Mouse (Mus musculus) forebrain, embryonic 14.5 days (tissue): ENCODE data around the gene Mtch1. TPM values are rescaled to one million over a fixed set of nuclear protein-coding genes. Genes with fewer than 3 reads are reported as not detected.

Source experiments
- ATAC-seq: fragments of 200-750 bp; cut with Nextera tagmentation; 2 replicates; pipeline ENCODE4 v1.8.0; 2017; ENCODE audit warnings: mild to moderate bottlenecking, moderate library complexity
- DNase-seq: peaks from one replicate; pipeline ENCODE4 v3.0.0-alpha.2; 2015; ENCODE audit warnings: low spot score
- H3K27ac ChIP-seq: fragments of 300-500 bp; sonication (generic); 2 replicates; pipeline ENCODE4 v1.5.1; 2014; ENCODE audit warnings: low read depth, mild to moderate bottlenecking, control low read depth, low read length, moderate library complexity
- H3K27me3 ChIP-seq: fragments of 300-500 bp; sonication (generic); replicated peaks from 2 replicates; pipeline ENCODE4 v1.6.1; 2014; ENCODE audit warnings: low read length, control low read depth, mixed read lengths; ENCODE audit not compliant: control insufficient read depth, insufficient read depth
- H3K36me3 ChIP-seq: fragments of 300-500 bp; sonication (generic); 2 replicates; pipeline ENCODE4 v1.6.1; 2014; ENCODE audit warnings: low read length, control low read depth; ENCODE audit not compliant: control insufficient read depth, insufficient read depth
- H3K4me1 ChIP-seq: fragments of 300-500 bp; sonication (generic); 2 replicates; pipeline ENCODE4 v1.6.1; 2014; ENCODE audit warnings: antibody characterized with exemption, low read length, control low read depth; ENCODE audit not compliant: control insufficient read depth, insufficient read depth
- H3K4me2 ChIP-seq: fragments of 300-500 bp; sonication (generic); 2 replicates; pipeline ENCODE4 v1.6.1; 2014; ENCODE audit warnings: mild to moderate bottlenecking, control low read depth, low read length
- H3K4me3 ChIP-seq: fragments of 300-500 bp; sonication (generic); 2 replicates; pipeline ENCODE4 v1.5.1; 2014; ENCODE audit warnings: low read depth, low read length, control low read depth
- H3K9ac ChIP-seq: fragments of 300-500 bp; sonication (generic); 2 replicates; pipeline ENCODE4 v1.6.1; 2014; ENCODE audit warnings: mild to moderate bottlenecking, low read length, control low read depth, moderate library complexity
- H3K9me3 ChIP-seq: fragments of 300-500 bp; sonication (generic); replicated peaks from 2 replicates; pipeline ENCODE4 v1.6.1; 2016; ENCODE audit warnings: low read length, control low read depth, mixed read lengths; ENCODE audit not compliant: control insufficient read depth
- WGBS: fragments of 180-500 bp; shearing (Covaris S2); extraction: QIAGEN DNeasy Blood & Tissue Kit; methylation state at CpG from one replicate; pipeline ENCODE4 v1.1.7; 2014; 5-methylcytosine and 5-hydroxymethylcytosine counted together
- polyA plus RNA-seq: library from polyadenylated mRNA; unstranded; fragments of >200 nt; fragmentation: Nextera tagmentation; extraction: Ambion mirVana; gene quantifications from 2 replicates; pipeline ENCODE4 v1.2.1, GENCODE M21; 2014

Gene Mtch1
- polyA plus RNA-seq, 1 experiment from 2014 or later: 521 TPM

- H3K27ac ChIP-seq: no peak overlapping the region
- H3K4me1 ChIP-seq: no peaks in the 10 kb centered on the region
- no peak overlapping the region for H3K9ac ChIP-seq
- WGBS: 6% methylated on average over 5 of the region's 5 CpGs
- H3K9me3 ChIP-seq: no peaks in the 10 kb centered on the region
- H3K4me3 ChIP-seq: no peak overlapping the region
- no peaks in the 10 kb centered on the region for H3K27me3 ChIP-seq
- peak; percentile 95 for DNase-seq
- no peak overlapping the region for H3K4me2 ChIP-seq
- ATAC-seq: peak; percentile 80
- H3K36me3 ChIP-seq: no peaks in the 10 kb centered on the region
These were observed 23.4 kb upstream of the Mtch1 start for GRCm38 (mm10) chr17:29370984-29371723.

DNA sequence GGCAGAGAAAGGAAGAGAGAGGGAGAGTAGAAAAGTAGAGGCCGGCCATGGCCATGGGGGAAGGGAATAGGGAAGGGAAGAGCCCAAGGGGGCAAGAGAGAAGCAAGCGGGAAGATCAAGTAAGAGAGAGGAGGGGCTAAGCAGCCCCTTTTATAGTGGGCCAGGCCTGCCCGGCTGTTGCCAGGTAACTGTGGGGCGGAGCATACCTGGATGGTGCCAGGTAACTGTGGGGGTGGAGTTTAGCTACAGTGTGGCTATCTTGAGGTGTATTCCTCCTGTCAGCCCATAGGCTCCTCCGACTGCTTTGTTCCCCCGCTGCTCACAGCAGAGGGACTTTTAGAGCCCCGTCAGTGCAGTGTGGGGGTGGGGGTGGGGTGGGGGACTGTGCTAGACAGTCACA lies 21.0 kb upstream of the Mtch1 start:
- ATAC-seq: no peak
- Histone ChIP-seq H3K9ac (no peak overlapping the region), H3K27me3 (no peaks in the 10 kb centered on the region), H3K36me3 (no peaks in the 10 kb centered on the region), H3K9me3 (no peaks in the 10 kb centered on the region), H3K4me3 (no peak overlapping the region), H3K27ac (no peak overlapping the region), H3K4me1 (no peaks in the 10 kb centered on the region), H3K4me2 (no peak overlapping the region)
- 30% methylated on average over 6 of the region's 7 CpGs for WGBS
- no peak for DNase-seq

DNA sequence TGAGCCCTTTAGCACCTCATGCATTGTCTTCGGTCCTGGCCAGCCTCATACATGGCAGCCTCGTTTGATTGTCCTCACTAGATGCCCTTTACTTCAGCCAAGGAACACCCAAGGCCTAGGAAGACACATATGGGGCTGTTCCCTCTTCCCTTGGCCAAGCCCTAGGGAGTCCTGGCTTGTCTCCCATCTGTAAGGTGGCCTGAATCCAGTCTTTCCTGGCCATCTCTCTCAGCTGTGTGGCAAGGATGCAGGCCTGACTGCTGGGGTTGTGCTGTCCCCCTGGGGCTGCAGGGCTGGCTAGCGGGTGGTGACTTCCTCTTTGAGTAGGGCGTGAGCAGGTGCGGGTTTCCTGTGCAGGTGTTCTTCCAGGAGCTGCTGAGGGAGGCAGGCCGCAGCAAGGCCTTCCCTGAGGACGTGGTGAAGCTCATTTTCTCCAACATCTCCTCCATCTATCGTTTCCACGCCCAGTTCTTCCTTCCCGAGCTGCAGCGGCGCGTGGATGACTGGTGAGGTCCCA lies 17.4 kb upstream of the Mtch1 start:
- Histone ChIP-seq H3K27me3 (no peaks in the 10 kb centered on the region), H3K4me1 (no peaks in the 10 kb centered on the region), H3K9me3 (no peaks in the 10 kb centered on the region), H3K9ac (no peak overlapping the region), H3K36me3 (no peaks in the 10 kb centered on the region), H3K4me2 (no peak overlapping the region), H3K27ac (no peak overlapping the region), H3K4me3 (no peak overlapping the region)
- DNase-seq: no peak
- 92% methylated on average over 13 of the region's 13 CpGs for WGBS
- no peak for ATAC-seq

DNA sequence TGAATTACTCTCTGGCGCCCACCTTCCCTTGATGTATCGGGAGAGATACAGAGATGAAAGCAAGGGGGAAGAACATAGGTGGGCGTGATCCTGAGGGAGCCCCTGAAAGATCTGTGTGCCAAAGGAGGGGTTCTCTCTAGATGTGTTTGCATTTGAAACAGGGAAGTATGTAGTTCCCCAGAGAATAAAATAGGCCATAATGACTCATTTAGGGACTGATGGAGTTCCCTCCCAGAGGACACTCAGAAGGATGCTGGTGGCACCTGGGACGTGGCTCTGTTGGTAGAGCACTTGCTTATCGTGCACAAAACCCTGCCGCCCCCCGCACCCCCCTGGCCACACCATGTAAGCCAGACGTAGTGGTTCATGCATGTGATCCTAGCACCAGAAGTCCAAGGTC lies 15.4 kb upstream of the Mtch1 start:
- Histone ChIP-seq H3K27ac (no peak overlapping the region), H3K9ac (no peak overlapping the region), H3K4me2 (no peak overlapping the region), H3K4me1 (no peaks in the 10 kb centered on the region), H3K36me3 (no peaks in the 10 kb centered on the region), H3K4me3 (no peak overlapping the region), H3K27me3 (no peaks in the 10 kb centered on the region), H3K9me3 (no peaks in the 10 kb centered on the region)
- no peak for ATAC-seq
- WGBS: 84% methylated on average over 8 of the region's 8 CpGs
- DNase-seq: no peak

GRCm38 (mm10) chr17:29361982-29362691 lies 14.4 kb upstream of the Mtch1 start:
- Histone ChIP-seq H3K4me3 (no peak overlapping the region), H3K36me3 (no peaks in the 10 kb centered on the region), H3K4me2 (no peak overlapping the region), H3K27me3 (no peaks in the 10 kb centered on the region), H3K9me3 (no peaks in the 10 kb centered on the region), H3K27ac (no peak overlapping the region), H3K9ac (no peak overlapping the region), H3K4me1 (peaks cover 4% of the 10 kb centered on the region; the same call in 1 of the 2 replicates)
- DNase-seq (no peak), ATAC-seq (no peak)
- WGBS: 65% methylated on average over 8 of the region's 8 CpGs

DNA sequence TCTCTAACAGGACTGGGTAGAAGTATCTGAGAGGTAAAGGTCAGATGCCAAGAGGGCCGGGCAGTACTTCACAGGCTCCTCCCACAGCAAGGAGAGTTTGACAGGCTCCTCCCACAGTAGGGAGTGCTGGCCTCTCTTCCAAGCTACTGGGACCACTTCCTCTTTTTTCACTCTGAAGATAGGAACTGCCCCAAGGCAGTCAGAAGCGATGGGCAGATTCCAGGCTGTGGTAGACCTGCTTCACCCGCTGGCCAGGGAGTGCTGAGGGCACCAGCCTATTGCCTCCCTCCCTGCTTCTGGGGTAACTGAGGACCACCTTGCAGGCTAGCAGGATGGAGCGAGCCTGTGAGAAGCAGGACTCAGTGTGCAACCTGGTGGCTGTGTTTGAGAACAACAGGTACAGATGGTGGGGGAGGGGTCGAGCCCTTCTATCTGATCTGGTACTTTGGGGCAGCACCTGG lies 13.1 kb upstream of the Mtch1 start, which contains the start of gene Fgd2:
Gene Fgd2, plus strand, starts transcription at position 154 of the 461 bp plus-strand sequence.
- Histone ChIP-seq H3K27me3 (no peaks in the 10 kb centered on the region), H3K4me3 (no peak within 1 kb of the TSS), H3K4me2 (no peak within 1 kb of the TSS), H3K27ac (no peak within 1 kb of the TSS), H3K9ac (no peak within 1 kb of the TSS), H3K36me3 (no peaks in the 10 kb centered on the region), H3K4me1 (peaks cover 16% of the 10 kb centered on the region), H3K9me3 (no peaks in the 10 kb centered on the region)
- 25% methylated on average over 5 of the region's 5 CpGs for WGBS
- DNase-seq: no peak
- no peak for ATAC-seq

- Histone ChIP-seq H3K36me3 (no peaks in the 10 kb centered on the region), H3K27me3 (no peaks in the 10 kb centered on the region), H3K4me1 (peaks cover 25% of the 10 kb centered on the region), H3K4me3 (no peak overlapping the region), H3K27ac (no peak overlapping the region), H3K4me2 (no peak overlapping the region), H3K9me3 (no peaks in the 10 kb centered on the region), H3K9ac (no peak overlapping the region)
- no peak for ATAC-seq
- WGBS: 50% methylated on average over 3 of the region's 3 CpGs
- DNase-seq: no peak
These were observed 11.2 kb upstream of the Mtch1 start for GRCm38 (mm10) chr17:29358928-29359327.

- ATAC-seq: no peak; the same call in 1 of the 2 replicates
- peak overlapping the region; percentile 97 for H3K27ac ChIP-seq
- peak overlapping the region; percentile 55 for H3K4me2 ChIP-seq
- peaks cover 25% of the 10 kb centered on the region for H3K4me1 ChIP-seq
- H3K36me3 ChIP-seq: no peaks in the 10 kb centered on the region
- H3K4me3 ChIP-seq: peak overlapping the region; percentile 27
- H3K9me3 ChIP-seq: no peaks in the 10 kb centered on the region
- DNase-seq: no peak
- WGBS: under 1% methylated on average over 9 of the region's 9 CpGs
- H3K27me3 ChIP-seq: no peaks in the 10 kb centered on the region
- peak overlapping the region; percentile 61 for H3K9ac ChIP-seq
These were observed 9.1 kb upstream of the Mtch1 start for GRCm38 (mm10) chr17:29356882-29357281.

- DNase-seq (peak; percentile 94), ATAC-seq (peak; percentile 96)
- Histone ChIP-seq H3K9me3 (no peaks in the 10 kb centered on the region), H3K27ac (peak overlapping the region; percentile 97), H3K9ac (peak overlapping the region; percentile 61), H3K36me3 (no peaks in the 10 kb centered on the region), H3K4me1 (peaks cover 25% of the 10 kb centered on the region), H3K27me3 (no peaks in the 10 kb centered on the region), H3K4me2 (peak overlapping the region; percentile 55), H3K4me3 (peak overlapping the region; percentile 27)
- under 1% methylated on average over 11 of the region's 11 CpGs for WGBS
These were observed 8.7 kb upstream of the Mtch1 start for GRCm38 (mm10) chr17:29356479-29356856.
